Mouse (Mus musculus) neural tube, embryonic 15.5 days (tissue): ENCODE results near the gene Taar7f. TPM values are rescaled to one million over a fixed set of nuclear protein-coding genes. Genes with fewer than 3 reads are reported as not detected.
"Not testable (repeated sequence)": the region's sequence is repeated elsewhere in the genome, so short reads cannot be mapped to it uniquely, and the experiment has no call there.

Experiments
- ATAC-seq: fragments of 200-750 bp; cut with Nextera tagmentation; 2 replicates; pipeline ENCODE4 v1.8.0; 2017; ENCODE audit warnings: mild to moderate bottlenecking, moderate TSS enrichment, moderate library complexity; ENCODE audit not compliant: low FRiP score
- H3K27ac ChIP-seq: fragments of 300-500 bp; sonication (generic); replicated peaks from 2 replicates; pipeline ENCODE4 v1.5.1; 2015; ENCODE audit warnings: mild to moderate bottlenecking, inconsistent platforms
- H3K27me3 ChIP-seq: fragments of 300-500 bp; sonication (generic); replicated peaks from 2 replicates; pipeline ENCODE4 v1.6.1; 2015; ENCODE audit warnings: inconsistent platforms
- H3K36me3 ChIP-seq: fragments of 300-500 bp; sonication (generic); 2 replicates; pipeline ENCODE4 v1.6.1; 2015; ENCODE audit warnings: inconsistent platforms
- H3K4me1 ChIP-seq: fragments of 300-500 bp; sonication (generic); 2 replicates; pipeline ENCODE4 v1.6.1; 2015; ENCODE audit warnings: inconsistent platforms
- H3K4me2 ChIP-seq: fragments of 300-500 bp; sonication (generic); 2 replicates; pipeline ENCODE4 v1.6.1; 2015; ENCODE audit warnings: inconsistent platforms, mild to moderate bottlenecking, moderate library complexity
- H3K4me3 ChIP-seq: fragments of 300-500 bp; sonication (generic); replicated peaks from 2 replicates; pipeline ENCODE4 v1.5.1; 2015; ENCODE audit warnings: mild to moderate bottlenecking, inconsistent platforms
- H3K9ac ChIP-seq: fragments of 300-500 bp; sonication (generic); replicated peaks from 2 replicates; pipeline ENCODE4 v1.6.1; 2015; ENCODE audit warnings: mild to moderate bottlenecking, inconsistent platforms
- H3K9me3 ChIP-seq: fragments of 300-500 bp; sonication (generic); replicated peaks from 2 replicates; pipeline ENCODE4 v1.6.1; 2016; ENCODE audit warnings: inconsistent platforms
- WGBS: fragments of 180-500 bp; shearing (Covaris S2); methylation state at CpG from one replicate; pipeline ENCODE4 v1.1.7; 2015; ENCODE audit warnings: mixed read lengths; 5-methylcytosine and 5-hydroxymethylcytosine counted together
- polyA plus RNA-seq: library from polyadenylated mRNA; unstranded; fragments of >200 nt; fragmentation: Nextera tagmentation; extraction: Ambion mirVana; gene quantifications from 2 replicates; pipeline ENCODE4 v1.2.1, GENCODE M21; 2015

Gene Taar7f
- polyA plus RNA-seq, 1 experiment from 2014 or later: not detected

- not testable (repeated sequence) for H3K36me3 ChIP-seq, ATAC-seq, H3K27me3 ChIP-seq, H3K27ac ChIP-seq, H3K4me2 ChIP-seq, H3K4me3 ChIP-seq, H3K9ac ChIP-seq, H3K4me1 ChIP-seq, H3K9me3 ChIP-seq
- WGBS: 89% methylated on average over 2 of the region's 4 CpGs
Observed at GRCm38 (mm10) chr10:24076200-24076599, 26.9 kb downstream of the Taar7f start, which contains the start of gene Taar8a. Gene Taar8a, plus strand, starts transcription at chr10:24076500.

- Histone ChIP-seq H3K4me1 (no peaks in the 10 kb centered on the region), H3K4me2 (no peak overlapping the region), H3K4me3 (no peak overlapping the region), H3K27ac (no peak overlapping the region), H3K36me3 (no peaks in the 10 kb centered on the region), H3K9me3 (no peaks in the 10 kb centered on the region), H3K27me3 (no peaks in the 10 kb centered on the region), H3K9ac (no peak overlapping the region)
- no peak for ATAC-seq
- WGBS: 48% methylated on average over 3 of the region's 3 CpGs
Observed at GRCm38 (mm10) chr10:24080166-24080565, 30.9 kb downstream of the Taar7f start.

GRCm38 (mm10) chr10:24085936-24086335, 36.6 kb downstream of the Taar7f start:
- ATAC-seq: no peak
- H3K27me3 ChIP-seq: no peaks in the 10 kb centered on the region
- no peak overlapping the region for H3K4me2 ChIP-seq
- H3K36me3 ChIP-seq: no peaks in the 10 kb centered on the region
- no peak overlapping the region for H3K4me3 ChIP-seq
- 53% methylated on average over 5 of the region's 5 CpGs for WGBS
- no peaks in the 10 kb centered on the region for H3K9me3 ChIP-seq
- no peak overlapping the region for H3K9ac ChIP-seq
- H3K4me1 ChIP-seq: no peaks in the 10 kb centered on the region
- no peak overlapping the region for H3K27ac ChIP-seq

- no peaks in the 10 kb centered on the region for H3K27me3 ChIP-seq
- H3K27ac ChIP-seq: no peak overlapping the region
- H3K9me3 ChIP-seq: no peaks in the 10 kb centered on the region
- no peak overlapping the region for H3K9ac ChIP-seq
- H3K36me3 ChIP-seq: no peaks in the 10 kb centered on the region
- 90% methylated on average over 5 of the region's 5 CpGs for WGBS
- ATAC-seq: no peak
- H3K4me2 ChIP-seq: no peak overlapping the region
- no peak overlapping the region for H3K4me3 ChIP-seq
- H3K4me1 ChIP-seq: no peaks in the 10 kb centered on the region
Observed at GRCm38 (mm10) chr10:24086555-24086954, 37.2 kb downstream of the Taar7f start.

GRCm38 (mm10) chr10:24087168-24087567, 37.9 kb downstream of the Taar7f start:
- no peak for ATAC-seq
- Histone ChIP-seq H3K9ac (no peak overlapping the region), H3K27ac (no peak overlapping the region), H3K27me3 (no peaks in the 10 kb centered on the region), H3K9me3 (no peaks in the 10 kb centered on the region), H3K4me1 (no peaks in the 10 kb centered on the region), H3K36me3 (no peaks in the 10 kb centered on the region), H3K4me2 (no peak overlapping the region), H3K4me3 (no peak overlapping the region)
- 93% methylated on average over 2 of the region's 2 CpGs for WGBS

- H3K9me3 ChIP-seq: no peaks in the 10 kb centered on the region
- no peak within 1 kb of the TSS for H3K27ac ChIP-seq
- H3K4me3 ChIP-seq: no peak within 1 kb of the TSS
- WGBS: 74% methylated on average over 2 of the region's 2 CpGs
- no peak for ATAC-seq
- no peak within 1 kb of the TSS for H3K9ac ChIP-seq
- H3K4me1 ChIP-seq: no peaks in the 10 kb centered on the region
- H3K36me3 ChIP-seq: no peaks in the 10 kb centered on the region
- no peak within 1 kb of the TSS for H3K4me2 ChIP-seq
- no peaks in the 10 kb centered on the region for H3K27me3 ChIP-seq
Observed at GRCm38 (mm10) chr10:24092194-24092593, 42.9 kb downstream of the Taar7f start, which contains the start of gene Taar8b. Gene Taar8b, minus strand, starts transcription at chr10:24092294.

- not testable (repeated sequence) for H3K9ac ChIP-seq, H3K36me3 ChIP-seq, H3K4me1 ChIP-seq, H3K4me3 ChIP-seq, ATAC-seq, H3K9me3 ChIP-seq, H3K27me3 ChIP-seq, H3K4me2 ChIP-seq, H3K27ac ChIP-seq
- WGBS: 68% methylated on average over 2 of the region's 2 CpGs
Observed at GRCm38 (mm10) chr10:24097010-24097409, 47.7 kb downstream of the Taar7f start.

Other genes starting within 250 kb of the Taar7f start
- not detected in 2 replicates for gene Vnn3, start 198.0 kb upstream of the Taar7f start, polyA plus RNA-seq
- gene Vnn1, start 154.8 kb upstream of the Taar7f start, polyA plus RNA-seq: 0.32 and 0.61 TPM in 2 replicates
- not detected in 2 replicates for gene Taar1, start 129.2 kb upstream of the Taar7f start, polyA plus RNA-seq
- not detected in 2 replicates for gene Taar2, start 110.9 kb upstream of the Taar7f start, polyA plus RNA-seq
- not detected in 2 replicates for gene Taar3, start 100.0 kb upstream of the Taar7f start, polyA plus RNA-seq
- not detected in 2 replicates for gene Taar4, start 89.0 kb upstream of the Taar7f start, polyA plus RNA-seq
- 0.18 TPM in 1 of 2 replicates, not detected in the other for gene Taar5, start 78.8 kb upstream of the Taar7f start, polyA plus RNA-seq
- gene Taar6, start 63.9 kb upstream of the Taar7f start, polyA plus RNA-seq: not detected in 2 replicates
- not detected in 2 replicates for gene Taar7a, start 56.0 kb upstream of the Taar7f start, polyA plus RNA-seq
- not detected in 2 replicates for gene Taar7b, start 49.6 kb upstream of the Taar7f start, polyA plus RNA-seq
- gene Taar7d, start 22.3 kb upstream of the Taar7f start, polyA plus RNA-seq: not detected in 2 replicates
- not detected in 2 replicates for gene Taar7e, start 11.9 kb upstream of the Taar7f start, polyA plus RNA-seq
- gene Taar8a, start 27.0 kb downstream of the Taar7f start, polyA plus RNA-seq: not detected in 2 replicates
- gene Taar8b, start 42.8 kb downstream of the Taar7f start, polyA plus RNA-seq: not detected in 2 replicates
- gene Taar8c, start 52.4 kb downstream of the Taar7f start, polyA plus RNA-seq: not detected in 2 replicates
- not detected in 2 replicates for gene Taar9, start 60.0 kb downstream of the Taar7f start, polyA plus RNA-seq
- 280 and 309 TPM in 2 replicates for gene Stx7, start 99.8 kb downstream of the Taar7f start, polyA plus RNA-seq
- gene Moxd1, start 174.0 kb downstream of the Taar7f start, polyA plus RNA-seq: 8.6 and 9.0 TPM in 2 replicates